Mouse (Mus musculus): ENCODE data around the gene Isl1. TPM values are rescaled to one million over a fixed set of nuclear protein-coding genes. Genes with fewer than 3 reads are reported as not detected.

Gene Isl1
- total and polyA plus RNA-seq, 2 experiments from 2014 or later, result 46.5 to 62.9 TPM

- Histone ChIP-seq H3K4me1 (ENCODE audit: insufficient read depth) (no peaks in the 10 kb centered on the region), H3K27ac (ENCODE audit: low read depth, low read length) (no peak overlapping the region), H3K9me3 (ENCODE audit: low read length) (no peaks in the 10 kb centered on the region), H3K4me2 (ENCODE audit: low read depth) (no peak overlapping the region), H3K27me3 (ENCODE audit: insufficient read depth, low read length) (peaks cover 71% of the 10 kb centered on the region), H3K9ac (no peak overlapping the region), H3K36me3 (ENCODE audit: insufficient read depth) (no peaks in the 10 kb centered on the region), H3K4me3 (ENCODE audit: low read depth, low read length) (no peak overlapping the region)
- WGBS, result 4% methylated on average over 6 of the region's 6 CpGs
- DNase-seq, result peak; percentile 48
- ATAC-seq, result no peak
- TF ChIP-seq CTCF (IDR thresholded peaks at IDR 0.05; ENCODE audit: low read depth), result no peak
Observed at GRCm38 (mm10) chr13:116294734-116295133, 14.8 kb downstream of the Isl1 start.

DNA sequence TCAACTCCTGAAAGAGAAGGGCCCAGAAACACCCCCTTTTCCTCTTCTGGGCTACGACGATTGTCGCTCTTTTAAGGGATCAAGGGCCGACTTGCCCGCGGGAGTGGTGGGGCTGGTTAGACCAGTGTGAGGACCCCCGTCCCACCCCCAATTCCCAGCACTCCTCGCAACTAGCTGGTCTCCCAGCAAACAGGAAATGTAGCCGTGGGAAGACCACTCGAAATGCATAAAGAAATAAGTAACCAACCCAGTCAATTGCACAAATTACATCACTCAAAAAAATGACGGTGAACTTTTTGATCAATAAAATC is 15.4 kb downstream of the Isl1 start:
- Histone ChIP-seq H3K27ac (ENCODE audit: low read depth, low read length) (no peak overlapping the region), H3K4me1 (ENCODE audit: insufficient read depth) (no peaks in the 10 kb centered on the region), H3K9ac (no peak overlapping the region), H3K9me3 (ENCODE audit: low read length) (no peaks in the 10 kb centered on the region), H3K27me3 (ENCODE audit: insufficient read depth, low read length) (peaks cover 64% of the 10 kb centered on the region), H3K36me3 (ENCODE audit: insufficient read depth) (no peaks in the 10 kb centered on the region), H3K4me3 (ENCODE audit: low read depth, low read length) (no peak overlapping the region; the same call in 1 of the 2 replicates), H3K4me2 (ENCODE audit: low read depth) (peak overlapping the region; percentile 24; the same call in 1 of the 2 replicates)
- no peak for TF ChIP-seq CTCF (IDR thresholded peaks at IDR 0.05; ENCODE audit: low read depth)
- DNase-seq, result peak; percentile 33
- ATAC-seq, result no peak; the same call in 1 of the 2 replicates
- under 1% methylated on average over 11 of the region's 11 CpGs for WGBS

DNA sequence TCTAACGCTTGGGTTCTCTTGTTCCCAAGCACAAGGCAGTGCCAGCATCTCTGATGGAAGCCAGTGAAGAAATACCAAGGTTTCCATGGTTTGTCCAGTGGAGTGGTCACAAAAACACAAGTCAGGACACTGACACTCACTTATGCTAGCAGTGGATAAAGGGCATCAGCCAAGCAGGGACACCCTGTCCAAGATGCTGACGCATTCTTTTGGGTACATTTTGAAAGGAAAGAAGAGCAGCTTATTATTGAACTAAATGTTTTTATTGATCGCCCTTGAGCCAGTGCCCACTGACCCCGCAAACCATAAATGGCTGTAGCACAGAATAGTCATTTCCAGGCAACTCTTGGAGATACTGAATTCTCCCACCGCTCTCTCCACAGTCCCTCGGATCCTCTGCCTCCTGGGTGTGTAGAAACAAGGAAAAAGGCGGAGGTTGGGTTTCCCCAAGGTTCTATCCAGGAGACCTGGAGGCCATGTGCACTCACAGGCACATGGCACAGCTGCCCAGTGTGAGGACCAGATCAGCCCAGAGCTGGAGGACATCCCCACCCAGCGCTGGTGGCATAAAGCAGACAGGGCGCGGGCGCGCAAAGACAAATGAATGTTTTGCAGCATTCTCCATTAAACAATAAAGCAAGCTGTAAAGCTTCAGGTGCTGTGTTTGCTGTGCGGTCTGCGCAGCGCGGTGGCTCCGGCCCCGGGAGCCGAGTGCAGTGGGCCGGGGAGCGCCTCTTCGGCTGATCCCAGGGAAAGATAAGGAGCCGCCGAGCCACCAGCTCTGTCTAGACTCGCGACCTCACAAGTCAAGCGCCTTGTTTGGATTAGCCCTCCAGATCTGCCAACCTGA is 16.0 kb downstream of the Isl1 start:
- WGBS, result 5% methylated on average over 27 of the region's 27 CpGs
- Histone ChIP-seq H3K4me3 (ENCODE audit: low read depth, low read length) (no peak overlapping the region; the same call in 1 of the 2 replicates), H3K27ac (ENCODE audit: low read depth, low read length) (no peak overlapping the region), H3K9ac (no peak overlapping the region), H3K9me3 (ENCODE audit: low read length) (no peaks in the 10 kb centered on the region), H3K27me3 (ENCODE audit: insufficient read depth, low read length) (peaks cover 59% of the 10 kb centered on the region), H3K36me3 (ENCODE audit: insufficient read depth) (no peaks in the 10 kb centered on the region), H3K4me2 (ENCODE audit: low read depth) (peak overlapping the region; percentile 24), H3K4me1 (ENCODE audit: insufficient read depth) (no peaks in the 10 kb centered on the region)
- ATAC-seq (peak; percentile 30), DNase-seq (peak; percentile 33)
- TF ChIP-seq CTCF (IDR thresholded peaks at IDR 0.05; ENCODE audit: low read depth), result no peak

- TF ChIP-seq CTCF (IDR thresholded peaks at IDR 0.05; ENCODE audit: low read depth), result no peak
- H3K9ac ChIP-seq, result no peak overlapping the region
- 96% methylated on average over 1 of the region's 1 CpGs for WGBS
- no peak overlapping the region for H3K4me3 ChIP-seq (ENCODE audit: low read depth, low read length)
- H3K27me3 ChIP-seq (ENCODE audit: insufficient read depth, low read length), result peaks cover 33% of the 10 kb centered on the region
- H3K36me3 ChIP-seq (ENCODE audit: insufficient read depth), result no peaks in the 10 kb centered on the region
- no peak for ATAC-seq
- no peak overlapping the region for H3K4me2 ChIP-seq (ENCODE audit: low read depth)
- no peaks in the 10 kb centered on the region for H3K4me1 ChIP-seq (ENCODE audit: insufficient read depth)
- H3K9me3 ChIP-seq (ENCODE audit: low read length), result no peaks in the 10 kb centered on the region
- no peak overlapping the region for H3K27ac ChIP-seq (ENCODE audit: low read depth, low read length)
- DNase-seq, result no peak
Observed at GRCm38 (mm10) chr13:116289655-116290054, 19.8 kb downstream of the Isl1 start.

- Histone ChIP-seq H3K4me2 (ENCODE audit: low read depth) (no peak overlapping the region), H3K9ac (no peak overlapping the region), H3K4me1 (ENCODE audit: insufficient read depth) (no peaks in the 10 kb centered on the region), H3K9me3 (ENCODE audit: low read length) (no peaks in the 10 kb centered on the region), H3K36me3 (ENCODE audit: insufficient read depth) (no peaks in the 10 kb centered on the region), H3K27ac (ENCODE audit: low read depth, low read length) (no peak overlapping the region), H3K4me3 (ENCODE audit: low read depth, low read length) (no peak overlapping the region), H3K27me3 (ENCODE audit: insufficient read depth, low read length) (no peaks in the 10 kb centered on the region)
- TF ChIP-seq CTCF (IDR thresholded peaks at IDR 0.05; ENCODE audit: low read depth), result no peak
- WGBS, result 58% methylated on average over 9 of the region's 9 CpGs
- no peak for DNase-seq
- ATAC-seq, result no peak
Observed at GRCm38 (mm10) chr13:116279207-116279772, 30.2 kb downstream of the Isl1 start.

All from forebrain, postnatal 0 days (tissue).